In genomic region chr15:101086956-101087355, GRCm38 (mm10) we compare ENCODE assay signal across 11 mouse cellular contexts. TPM values are rescaled to one million over a fixed set of nuclear protein-coding genes. Genes with fewer than 3 reads are reported as not detected.
DNase-seq lines count a peak whose midpoint lies in the region; ATAC-seq lines count a peak whose summit lies in the region.
"Had no signal": no experiment of that assay in that cellular context is flagged by ENCODE, and none has a peak within 500 bp of the region (broad histone marks: within the 10 kb centered on the region; RNA-seq: fewer than 3 reads in every experiment).

No protein-coding gene starts in this region.

- H3K9ac ChIP-seq in kidney, embryonic 16.5 days (replicated peaks; ENCODE audit: low read length): no peak overlapping the region
- no peak overlapping the region for H3K9ac ChIP-seq in neural tube, embryonic 15.5 days (replicated peaks)
- H3K9ac ChIP-seq: liver, embryonic 13.5 days had no signal

- no peaks in the 10 kb centered on the region for H3K36me3 ChIP-seq in kidney, embryonic 16.5 days (ENCODE audit: insufficient read depth, low read length)
- H3K36me3 ChIP-seq in neural tube, embryonic 15.5 days: no peaks in the 10 kb centered on the region
- H3K36me3 ChIP-seq: liver, embryonic 13.5 days had no signal

- no peak overlapping the region for H3K27ac ChIP-seq in kidney, embryonic 16.5 days (ENCODE audit: low read length)
- no peak overlapping the region for H3K27ac ChIP-seq in neural tube, embryonic 15.5 days (replicated peaks)
- H3K27ac ChIP-seq: liver, embryonic 13.5 days had no signal

- peak; percentile 66 for DNase-seq in kidney, adult 18-20 months
- peak; percentile 89 for DNase-seq in adrenal gland, adult 8-10 months
- DNase-seq in gastrocnemius, postnatal 36 days: peak; percentile 48 to 53
- peak; percentile 59 for DNase-seq in lung, postnatal 14 days
- DNase-seq in heart, postnatal 25 days (ENCODE audit: low spot score): no peak
- no peak for DNase-seq in layer of hippocampus, adult 9-10 months (ENCODE audit: low spot score)
- DNase-seq: heart, adult 18-20 months; liver, embryonic 13.5 days had no signal

- no peak overlapping the region for H3K4me2 ChIP-seq in kidney, embryonic 16.5 days (replicated peaks; ENCODE audit: low read depth, low read length)
- no peak overlapping the region for H3K4me2 ChIP-seq in neural tube, embryonic 15.5 days
- H3K4me2 ChIP-seq: liver, embryonic 13.5 days had no signal

- peaks cover 12% of the 10 kb centered on the region; the same call in 1 of the 2 replicates for H3K4me1 ChIP-seq in kidney, embryonic 16.5 days (ENCODE audit: insufficient read depth, low read length)
- no peaks in the 10 kb centered on the region for H3K4me1 ChIP-seq in neural tube, embryonic 15.5 days

- peaks cover 15% of the 10 kb centered on the region; the same call in 1 of the 2 replicates for H3K27me3 ChIP-seq in kidney, embryonic 16.5 days (ENCODE audit: insufficient read depth, low read length)
- H3K27me3 ChIP-seq in neural tube, embryonic 15.5 days (replicated peaks): no peaks in the 10 kb centered on the region; the same call in 1 of the 2 replicates

- 64% methylated on average over 3 of the region's 3 CpGs for whole genome bisulfite sequencing in kidney, embryonic 16.5 days
- 65% methylated on average over 3 of the region's 3 CpGs for WGBS in neural tube, embryonic 15.5 days

- intact Hi-C loops in gastrocnemius, postnatal 36 days (cut with DNase I): no loop called here
- intact Hi-C loops in heart, postnatal 25 days (cut with DNase I): no loop called here

- no peak for ATAC-seq in kidney, embryonic 16.5 days (ENCODE audit: low FRiP score, low TSS enrichment)
- ATAC-seq in neural tube, embryonic 15.5 days (ENCODE audit: low FRiP score): no peak

- H3K4me3 ChIP-seq in kidney, embryonic 16.5 days (ENCODE audit: low read length): no peak overlapping the region
- no peak overlapping the region for H3K4me3 ChIP-seq in neural tube, embryonic 15.5 days (replicated peaks)
- H3K4me3 ChIP-seq: liver, embryonic 13.5 days had no signal

- H3K9me3 ChIP-seq in kidney, embryonic 16.5 days (ENCODE audit: low read length): no peaks in the 10 kb centered on the region
- H3K9me3 ChIP-seq in neural tube, embryonic 15.5 days (replicated peaks): no peaks in the 10 kb centered on the region
- H3K9me3 ChIP-seq: liver, embryonic 13.5 days had no signal

RNA-seq across cellular contexts. Expression of gene Fignl2, which starts 8.6 kb away (rescaled TPM):
- 0.26 and 0.35 TPM in 2 replicates for polyA plus RNA-seq in kidney, embryonic 16.5 days (2015; fragmentation: Nextera tagmentation; extraction: Ambion mirVana)
- 1 to 10 TPM; 6.4 to 9.1 (median 7.4) TPM for total RNA-seq in adrenal gland, adult 8-10 months (2022)
- under 1 TPM; 0.54 to 0.74 TPM for total RNA-seq in gastrocnemius, postnatal 36 days (2021)
- 1 to 10 TPM; 1.3 to 1.4 TPM for total RNA-seq in heart, postnatal 25 days (2021)
- polyA plus RNA-seq in neural tube, embryonic 15.5 days (2015; fragmentation: Nextera tagmentation; extraction: Ambion mirVana): 0.20 and 0.22 TPM in 2 replicates

RNA-seq across cellular contexts. Expression of gene Ankrd33, which starts 28.6 kb away (rescaled TPM):
- not detected in 2 replicates for polyA plus RNA-seq in kidney, embryonic 16.5 days (2015; fragmentation: Nextera tagmentation; extraction: Ambion mirVana)
- total RNA-seq in adrenal gland, adult 8-10 months (2022): 1 to 10 TPM in 1 of 4 experiments, under 1 TPM in 3; 0.75 to 1.1 (median 0.79) TPM
- not detected for total RNA-seq in gastrocnemius, postnatal 36 days (2021)
- not detected for total RNA-seq in heart, postnatal 25 days (2021)
- not detected in 2 replicates for polyA plus RNA-seq in neural tube, embryonic 15.5 days (2015; fragmentation: Nextera tagmentation; extraction: Ambion mirVana)
- total RNA-seq: heart, adult 18-20 months had no signal
- polyA plus RNA-seq: liver, embryonic 13.5 days; small intestine, adult 2 months had no signal

RNA-seq across cellular contexts. Expression of gene Gm47841, which starts 39.8 kb away (rescaled TPM):
- polyA plus RNA-seq in kidney, embryonic 16.5 days (2015; fragmentation: Nextera tagmentation; extraction: Ambion mirVana): not detected in 2 replicates
- under 1 TPM in 1 of 4 experiments, not detected in 3; 0.38 TPM for total RNA-seq in adrenal gland, adult 8-10 months (2022)
- not detected for total RNA-seq in gastrocnemius, postnatal 36 days (2021)
- total RNA-seq in heart, postnatal 25 days (2021): not detected
- 0.14 TPM in 1 of 2 replicates, not detected in the other for polyA plus RNA-seq in neural tube, embryonic 15.5 days (2015; fragmentation: Nextera tagmentation; extraction: Ambion mirVana)
- total RNA-seq: heart, adult 18-20 months had no signal
- polyA plus RNA-seq: liver, embryonic 13.5 days; small intestine, adult 2 months had no signal

RNA-seq across cellular contexts. Expression of gene Acvrl1, which starts 41.4 kb away (rescaled TPM):
- polyA plus RNA-seq in kidney, embryonic 16.5 days (2015; fragmentation: Nextera tagmentation; extraction: Ambion mirVana): 20.6 and 24.4 TPM in 2 replicates
- 10 to 100 TPM; 14.5 to 24.7 (median 21.5) TPM for total RNA-seq in adrenal gland, adult 8-10 months (2022)
- total RNA-seq in gastrocnemius, postnatal 36 days (2021): 1 to 10 TPM; 8.5 to 9.2 TPM
- 10 to 100 TPM; 23.2 to 31.5 TPM for total RNA-seq in heart, postnatal 25 days (2021)
- 9.5 and 12.6 TPM in 2 replicates for polyA plus RNA-seq in neural tube, embryonic 15.5 days (2015; fragmentation: Nextera tagmentation; extraction: Ambion mirVana)

Comparison
In these comparisons a context has a peak if more than half of its experiments do, and no peak if none do; other contexts are left out.
1. DNase-seq: peak in kidney, adult 18-20 months (single experiment), adrenal gland, adult 8-10 months (single experiment), gastrocnemius, postnatal 36 days (2 of 2) and lung, postnatal 14 days (single experiment); none in heart, postnatal 25 days (single experiment) and layer of hippocampus, adult 9-10 months (single experiment).